Mouse (Mus musculus) CD4-positive, CD25-positive, alpha-beta regulatory T cell, adult 2 months (primary cell): Measurements from ENCODE around the gene 4930432M17Rik.

Experiments used
- DNase-seq: peaks from one replicate; pipeline ENCODE4 v3.0.0-alpha.2; 2012; ENCODE audit warnings: low read depth, low spot score

4930432M17Rik gene

GRCm38 (mm10) chr3:121672135-121672790 is 1.7 kb downstream of the 4930432M17Rik start:
- no peak for DNase-seq

GRCm38 (mm10) chr3:121678935-121679334 is 8.4 kb downstream of the 4930432M17Rik start:
- no peak for DNase-seq

- DNase-seq = no peak
Observed at GRCm38 (mm10) chr3:121679443-121679842, 8.9 kb downstream of the 4930432M17Rik start.

GRCm38 (mm10) chr3:121680187-121680586 is 9.6 kb downstream of the 4930432M17Rik start:
- no peak for DNase-seq

GRCm38 (mm10) chr3:121682439-121683411 is 12.2 kb downstream of the 4930432M17Rik start:
- DNase-seq = no peak

GRCm38 (mm10) chr3:121684552-121684951 is 14.0 kb downstream of the 4930432M17Rik start:
- DNase-seq = no peak

- no peak for DNase-seq
Observed at GRCm38 (mm10) chr3:121684963-121685362, 14.4 kb downstream of the 4930432M17Rik start.

GRCm38 (mm10) chr3:121685985-121686384 is 15.4 kb downstream of the 4930432M17Rik start:
- DNase-seq = no peak

- DNase-seq = no peak
Observed at GRCm38 (mm10) chr3:121686408-121686911, 15.9 kb downstream of the 4930432M17Rik start.

GRCm38 (mm10) chr3:121687741-121688140 is 17.2 kb downstream of the 4930432M17Rik start:
- DNase-seq = no peak

- peak; percentile 12 for DNase-seq
Observed at GRCm38 (mm10) chr3:121689029-121689428, 18.5 kb downstream of the 4930432M17Rik start.

GRCm38 (mm10) chr3:121689697-121690096 is 19.1 kb downstream of the 4930432M17Rik start:
- DNase-seq = no peak

- no peak for DNase-seq
Observed at GRCm38 (mm10) chr3:121693001-121693730, 22.6 kb downstream of the 4930432M17Rik start.

GRCm38 (mm10) chr3:121693746-121694145 is 23.2 kb downstream of the 4930432M17Rik start:
- DNase-seq = no peak

- DNase-seq = no peak
Observed at GRCm38 (mm10) chr3:121697169-121697568, 26.6 kb downstream of the 4930432M17Rik start.

GRCm38 (mm10) chr3:121699401-121699800 is 28.8 kb downstream of the 4930432M17Rik start:
- DNase-seq = no peak

GRCm38 (mm10) chr3:121699849-121700248 is 29.3 kb downstream of the 4930432M17Rik start:
- no peak for DNase-seq

GRCm38 (mm10) chr3:121700364-121700952 is 29.9 kb downstream of the 4930432M17Rik start:
- DNase-seq = no peak

GRCm38 (mm10) chr3:121703155-121703879 is 32.8 kb downstream of the 4930432M17Rik start:
- DNase-seq = no peak

GRCm38 (mm10) chr3:121703880-121704243 is 33.3 kb downstream of the 4930432M17Rik start:
- DNase-seq = no peak

- DNase-seq = no peak
Observed at GRCm38 (mm10) chr3:121706087-121706486, 35.5 kb downstream of the 4930432M17Rik start.
